Mouse (Mus musculus): Measurements from ENCODE around the gene Ptprk.

Gene Ptprk

DNA sequence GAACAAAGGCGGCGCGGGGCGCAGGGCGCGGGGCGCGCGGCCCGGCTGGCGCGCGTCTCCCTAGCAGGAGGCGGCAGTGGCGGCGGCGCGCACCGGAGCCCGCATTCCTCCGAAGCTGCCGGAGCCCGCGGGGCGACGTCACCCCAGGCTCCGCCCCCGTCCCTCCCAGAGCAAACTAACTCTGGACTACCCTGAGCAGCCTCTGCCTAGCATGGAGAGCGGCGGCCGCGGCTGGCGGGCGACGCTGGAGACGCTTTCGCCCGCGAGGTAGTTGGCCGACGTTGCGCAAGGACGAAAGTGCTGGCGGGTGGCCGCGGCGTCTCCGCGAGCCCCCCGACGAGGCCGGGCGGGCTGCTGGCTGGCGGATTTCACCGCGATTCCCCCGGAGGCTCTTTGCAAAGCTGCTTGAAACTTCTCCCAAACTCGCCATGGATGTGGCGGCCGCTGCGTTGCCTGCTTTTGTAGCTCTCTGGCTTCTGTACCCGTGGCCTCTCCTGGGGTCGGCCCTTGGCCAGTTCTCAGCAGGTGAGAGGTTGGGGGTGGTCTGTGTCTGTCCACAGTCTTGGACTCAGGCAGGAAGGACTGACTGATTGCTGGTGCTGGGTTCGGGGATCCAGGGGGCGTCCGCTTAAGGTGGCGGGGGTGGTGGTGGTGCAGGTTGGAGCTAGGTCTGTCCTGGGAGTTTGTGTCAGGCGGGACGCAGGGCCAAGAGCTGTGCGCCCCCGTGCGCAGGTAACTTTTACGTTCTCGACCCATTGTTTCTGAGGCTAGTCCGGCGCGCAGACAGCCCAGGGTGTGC, at the start of gene Ptprk:
Ptprk (plus strand) TSS at position 168 of the 799 bp plus-strand sequence.
- peak; percentile 91 for DNase-seq (ENCODE audit: low spot score in 2 of 2)

DNA sequence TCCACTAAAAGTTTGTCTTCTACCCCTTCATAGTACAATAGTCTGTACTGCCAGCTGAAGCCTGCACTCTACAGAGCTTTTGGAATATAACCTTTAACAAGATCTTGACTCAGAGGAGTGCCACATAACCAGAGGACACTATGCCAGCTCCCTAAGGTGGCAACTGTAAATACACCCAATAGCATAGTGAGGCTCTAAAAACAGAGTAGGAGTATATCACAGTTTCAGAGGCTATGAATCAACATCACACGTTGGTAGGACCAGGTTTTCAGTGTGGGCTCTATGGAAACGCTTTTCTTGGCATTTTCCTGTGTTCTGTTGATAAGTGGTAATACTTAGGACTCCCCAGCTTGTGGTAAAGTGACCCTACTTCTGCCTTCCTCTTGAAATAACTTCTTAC, 46.8 kb upstream of the Ptprk start:
- no peak for DNase-seq (ENCODE audit: low spot score in 2 of 2)

GRCm38 (mm10) chr10:28036456-28036855, 38.2 kb upstream of the Ptprk start:
- no peak for DNase-seq (ENCODE audit: low spot score in 2 of 2)

DNA sequence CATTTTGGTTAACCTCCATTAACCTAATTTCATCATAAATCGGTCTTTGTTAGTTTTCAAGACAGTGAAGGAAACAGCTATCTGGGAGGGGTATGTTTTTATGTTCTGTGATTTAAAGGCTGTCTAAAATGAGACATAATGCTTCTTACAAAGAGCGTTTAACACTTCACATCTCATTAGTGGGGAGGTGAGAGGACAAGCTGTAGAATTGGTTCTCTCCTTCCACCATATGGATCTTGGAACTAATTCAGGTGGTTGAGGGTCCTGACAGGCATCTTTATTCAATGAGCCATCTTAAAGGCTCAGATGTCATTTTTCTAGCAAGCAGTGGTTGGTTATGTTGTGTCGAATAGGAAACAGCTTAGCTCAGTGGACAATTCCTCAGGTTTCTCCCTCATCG, 19.9 kb upstream of the Ptprk start:
- no peak for DNase-seq (ENCODE audit: low spot score in 2 of 2)

DNA sequence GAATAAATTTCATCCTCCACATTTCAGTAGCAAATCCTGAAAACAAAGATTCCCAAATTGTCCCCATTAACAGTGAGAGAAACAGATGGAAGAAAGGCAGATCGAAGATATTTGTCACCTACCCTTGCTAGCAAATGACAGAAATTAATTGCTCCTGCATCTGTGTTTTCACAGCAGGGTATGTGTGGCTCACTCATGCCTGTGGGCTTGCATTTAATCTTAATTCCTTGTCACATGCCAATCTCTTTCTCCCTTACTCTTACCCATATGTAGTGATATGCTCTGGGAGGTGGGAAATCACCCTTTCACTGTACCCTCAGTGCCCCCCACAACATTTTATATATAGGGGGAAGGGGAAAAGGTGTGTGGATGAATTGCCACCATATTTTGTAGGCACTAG, 15.4 kb upstream of the Ptprk start:
- no peak for DNase-seq (ENCODE audit: low spot score in 2 of 2)

DNA sequence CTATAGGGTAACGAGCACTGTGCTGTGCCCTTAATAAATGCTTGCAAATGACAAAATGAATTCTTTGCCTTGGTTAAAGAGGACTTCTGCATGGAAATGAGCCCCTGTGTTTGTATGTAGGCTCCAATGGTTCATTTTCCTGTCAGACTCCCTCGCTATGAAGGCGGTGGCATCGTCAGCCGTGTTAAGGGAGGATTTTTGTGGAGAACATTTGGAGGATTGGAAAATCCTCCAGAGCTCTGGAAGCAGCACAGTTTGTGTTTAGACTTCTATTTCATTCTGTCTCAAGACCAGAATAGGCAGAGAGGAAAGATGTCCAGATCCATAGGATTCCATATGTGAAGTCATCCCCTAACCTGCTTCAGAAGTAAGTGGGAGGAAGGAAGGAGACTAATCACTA, 6.6 kb upstream of the Ptprk start:
- DNase-seq (ENCODE audit: low spot score in 2 of 2), result no peak

GRCm38 (mm10) chr10:28073991-28074652, 498 bp upstream of the Ptprk start:
- DNase-seq (ENCODE audit: low spot score in 2 of 2), result peak in 1 of 2 experiments; percentile 30

GRCm38 (mm10) chr10:28075491-28076035, 943 bp downstream of the Ptprk start:
- peak in 1 of 2 experiments; percentile 19 for DNase-seq (ENCODE audit: low spot score in 2 of 2)

- DNase-seq (ENCODE audit: low spot score in 2 of 2), result peak; percentile 18 to 59
Measured at GRCm38 (mm10) chr10:28076036-28076855, 1.6 kb downstream of the Ptprk start.

DNA sequence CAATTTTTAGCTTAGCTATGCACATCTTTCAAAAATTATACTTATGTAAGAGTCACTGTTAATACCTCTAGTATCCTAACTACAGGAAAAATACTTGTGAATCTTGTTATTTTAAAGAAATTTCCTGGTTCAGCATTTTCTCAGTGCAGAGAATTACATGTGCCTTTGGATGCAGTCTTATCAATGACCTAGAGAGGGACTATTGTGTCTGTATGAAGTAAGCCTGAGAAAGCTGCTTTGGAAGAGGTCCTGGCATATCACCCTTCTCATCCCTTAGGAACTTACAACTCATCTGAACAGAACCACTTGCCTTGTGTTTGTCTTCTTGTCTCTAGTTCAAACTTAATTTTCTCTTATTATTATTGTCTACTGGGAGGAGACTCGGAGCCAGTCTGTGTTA, 3.6 kb downstream of the Ptprk start:
- DNase-seq (ENCODE audit: low spot score in 2 of 2), result no peak

DNA sequence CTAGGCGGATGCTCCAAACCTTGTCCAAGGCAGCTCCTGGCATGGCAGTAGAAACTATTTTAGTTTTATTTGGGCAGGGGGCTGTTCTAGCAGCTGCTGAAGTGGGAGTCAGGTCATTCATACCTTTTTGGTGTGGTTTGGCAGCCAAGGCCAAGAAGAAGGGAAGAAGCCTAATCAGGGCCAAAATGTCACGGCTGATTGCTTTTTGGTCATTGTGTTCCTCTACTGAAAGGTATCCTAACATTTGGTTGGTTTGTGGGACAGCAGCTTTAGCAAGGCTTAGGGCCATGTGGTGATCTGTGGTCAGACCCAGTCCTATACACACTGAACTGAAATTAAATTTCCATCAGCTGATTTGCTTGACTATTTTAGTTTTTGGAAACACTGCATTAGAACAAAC, 6.6 kb downstream of the Ptprk start:
- no peak for DNase-seq (ENCODE audit: low spot score in 2 of 2)

DNA sequence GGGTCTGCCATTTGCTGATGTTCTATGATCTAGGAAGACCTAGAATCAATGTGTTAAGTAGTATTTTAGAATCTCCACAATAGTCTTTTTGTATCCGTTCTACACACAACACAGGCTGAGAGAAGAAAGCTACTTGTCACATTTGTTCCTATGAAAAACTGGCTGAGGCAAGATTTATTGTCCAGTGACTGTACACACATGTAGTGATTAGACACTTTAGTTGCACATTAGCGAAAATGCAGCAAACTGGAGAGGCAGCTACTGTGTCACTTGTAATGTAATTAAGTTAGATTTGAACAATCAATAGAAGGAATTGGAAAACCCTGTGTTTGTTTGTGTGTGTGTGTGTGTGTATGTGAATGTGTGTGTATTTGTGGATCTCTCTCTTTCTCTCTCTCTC, 8.6 kb downstream of the Ptprk start:
- no peak for DNase-seq (ENCODE audit: low spot score in 2 of 2)

- no peak for DNase-seq (ENCODE audit: low spot score in 2 of 2)
Measured at GRCm38 (mm10) chr10:28083625-28084024, 9.0 kb downstream of the Ptprk start.

DNA sequence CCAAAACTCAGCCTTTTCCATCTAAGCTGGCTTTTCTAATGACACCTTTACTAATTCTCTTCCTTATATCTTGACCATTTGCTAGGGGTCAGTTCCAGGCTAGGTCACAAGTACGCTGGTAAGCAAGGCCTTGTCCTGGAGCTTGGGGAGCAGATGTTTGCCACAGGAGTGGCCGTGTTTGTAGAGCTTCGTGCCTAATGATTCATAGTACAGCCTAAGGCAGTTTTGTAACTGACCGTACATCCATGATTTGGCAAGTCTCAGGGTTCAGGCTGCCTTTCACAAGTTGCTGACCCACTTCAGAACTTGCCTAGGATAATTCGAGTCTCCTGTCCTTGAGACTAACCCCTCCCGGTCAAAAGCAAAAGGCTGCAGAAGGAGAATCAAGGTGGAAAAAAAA, 12.7 kb downstream of the Ptprk start:
- DNase-seq (ENCODE audit: low spot score in 2 of 2), result no peak

DNA sequence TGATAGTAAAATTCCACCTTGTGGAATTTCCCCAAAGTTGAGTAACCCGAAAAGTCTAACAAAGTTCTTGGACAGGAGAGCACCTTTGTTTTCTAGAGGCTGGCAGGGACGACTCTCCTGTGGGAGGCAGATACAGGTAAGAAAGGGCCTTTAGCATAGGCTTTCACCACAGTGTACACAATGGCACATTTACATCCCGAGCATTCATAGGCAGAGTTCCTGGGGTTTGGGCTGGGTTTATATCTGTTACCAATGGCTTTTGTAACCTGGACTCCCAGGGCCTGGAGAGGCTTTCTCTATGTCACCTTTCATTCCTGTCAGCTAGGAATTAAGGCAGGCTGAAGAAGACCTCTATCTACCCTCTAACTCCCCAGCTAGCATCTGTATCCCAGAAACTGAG, 13.1 kb downstream of the Ptprk start:
- DNase-seq (ENCODE audit: low spot score in 2 of 2), result no peak

DNA sequence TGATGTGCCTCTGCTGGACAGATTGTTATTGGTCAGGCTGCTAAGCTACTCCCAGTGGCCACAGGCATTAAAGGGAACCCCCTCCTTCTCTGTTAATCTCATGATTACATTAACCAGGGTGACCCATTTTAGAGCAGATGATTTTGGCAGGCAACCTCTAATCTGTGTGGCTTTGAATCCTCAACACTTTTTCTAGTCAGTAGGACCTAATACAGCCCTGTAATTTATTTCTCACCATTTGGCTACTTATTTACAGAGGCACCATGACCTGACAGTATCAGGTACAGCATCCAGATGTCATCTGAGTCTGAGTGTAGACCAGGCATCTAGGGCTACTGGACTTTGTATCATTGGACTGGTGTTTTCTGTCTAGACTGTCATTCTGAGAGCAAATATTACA, 21.4 kb downstream of the Ptprk start:
- no peak for DNase-seq (ENCODE audit: low spot score in 2 of 2)

DNA sequence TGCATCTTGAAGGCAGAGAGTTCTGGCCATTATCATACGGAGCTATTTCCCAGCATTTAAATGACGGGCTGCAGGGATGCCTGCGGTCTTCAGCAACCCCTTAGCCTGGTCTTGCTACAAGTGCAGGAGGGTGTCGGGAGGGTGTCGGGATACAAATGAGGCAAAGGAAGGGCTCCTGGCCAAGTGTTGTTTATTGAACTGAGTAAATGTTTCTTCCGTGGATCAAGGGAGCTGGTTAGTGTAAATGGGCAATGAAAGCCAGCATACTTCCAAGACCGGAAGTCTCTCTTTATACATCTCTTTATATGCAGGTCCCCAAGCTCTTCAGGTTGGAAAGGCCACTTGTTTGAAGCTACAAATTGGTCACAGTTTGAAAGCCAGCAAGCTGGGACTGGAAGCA, 23.0 kb downstream of the Ptprk start:
- no peak for DNase-seq (ENCODE audit: low spot score in 2 of 2)

DNA sequence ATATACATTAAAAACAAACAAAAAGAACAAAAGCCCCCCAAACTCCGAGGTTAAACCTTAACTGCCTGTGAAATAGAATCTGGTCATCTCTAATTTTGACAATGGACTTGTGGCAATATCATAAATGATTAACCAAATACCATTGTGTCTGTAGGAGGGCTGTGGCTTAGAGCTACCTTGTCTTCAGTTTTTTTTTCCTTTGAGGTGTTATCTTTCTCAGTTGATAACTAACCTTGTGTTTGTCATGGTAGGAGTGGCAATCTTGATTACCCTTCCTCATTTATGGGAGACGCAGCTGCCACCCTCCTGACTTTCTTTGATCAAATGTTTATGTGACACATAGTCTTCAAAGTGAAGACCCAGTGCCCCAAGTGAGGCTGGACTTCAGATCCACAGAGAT, 24.3 kb downstream of the Ptprk start:
- DNase-seq (ENCODE audit: low spot score in 2 of 2), result no peak

- DNase-seq (ENCODE audit: low spot score in 2 of 2), result no peak
Measured at GRCm38 (mm10) chr10:28103406-28103906, 28.8 kb downstream of the Ptprk start.

- DNase-seq (ENCODE audit: low spot score in 2 of 2), result no peak
Measured at GRCm38 (mm10) chr10:28103924-28104323, 29.3 kb downstream of the Ptprk start.

DNA sequence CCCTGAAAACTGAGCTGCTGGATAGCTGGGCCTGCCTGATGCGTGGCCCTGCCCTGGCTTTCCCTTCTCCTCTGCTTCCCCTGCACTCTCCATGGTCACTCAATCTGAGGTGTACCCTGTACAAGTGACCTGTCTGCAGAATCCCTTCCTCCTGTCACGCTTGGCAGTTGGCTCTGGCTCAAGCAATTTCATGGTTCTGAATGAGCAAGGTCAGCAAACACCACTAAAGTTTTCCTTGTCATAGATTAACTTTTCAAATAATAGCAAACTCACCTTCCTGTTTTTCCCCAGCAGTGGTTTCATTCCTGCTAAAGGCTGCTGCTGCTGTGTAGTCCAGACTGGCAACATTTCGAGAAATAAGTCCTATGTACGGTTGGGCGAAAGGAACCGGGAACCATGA, 30.6 kb downstream of the Ptprk start:
- DNase-seq (ENCODE audit: low spot score in 2 of 2), result no peak

Measured in urinary bladder, postnatal 4 days (tissue).